Mouse (Mus musculus) liver, embryonic 13.5 days (tissue): Measurements from ENCODE around the gene Hpca. TPM values are rescaled to one million over a fixed set of nuclear protein-coding genes. Genes with fewer than 3 reads are reported as not detected.

Source experiments
- ATAC-seq: fragments of 200-750 bp; cut with Nextera tagmentation; 2 replicates; pipeline ENCODE4 v1.8.0; 2017; ENCODE audit warnings: low read depth, mild to moderate bottlenecking, moderate number of reproducible peaks, moderate library complexity
- DNase-seq: peaks from one replicate; pipeline ENCODE4 v3.0.0; 2022
- H3K27ac ChIP-seq: fragments of 300-500 bp; sonication (generic); 2 replicates; pipeline ENCODE4 v1.5.1; 2015; ENCODE audit warnings: moderate library complexity, mild to moderate bottlenecking, inconsistent platforms
- H3K27me3 ChIP-seq: fragments of 300-500 bp; sonication (generic); 2 replicates; pipeline ENCODE4 v1.6.1; 2015; ENCODE audit warnings: mild to moderate bottlenecking, inconsistent platforms
- H3K36me3 ChIP-seq: fragments of 300-500 bp; sonication (generic); 2 replicates; pipeline ENCODE4 v1.6.1; 2015; ENCODE audit warnings: mild to moderate bottlenecking, inconsistent platforms
- H3K4me1 ChIP-seq: fragments of 300-500 bp; sonication (generic); replicated peaks from 2 replicates; pipeline ENCODE4 v1.6.1; 2015; ENCODE audit warnings: inconsistent platforms
- H3K4me2 ChIP-seq: fragments of 300-500 bp; sonication (generic); 2 replicates; pipeline ENCODE4 v1.6.1; 2015; ENCODE audit warnings: inconsistent platforms, mild to moderate bottlenecking, moderate library complexity
- H3K4me3 ChIP-seq: fragments of 300-500 bp; sonication (generic); replicated peaks from 2 replicates; pipeline ENCODE4 v1.5.1; 2015; ENCODE audit warnings: mild to moderate bottlenecking, inconsistent platforms
- H3K9ac ChIP-seq: fragments of 300-500 bp; sonication (generic); 2 replicates; pipeline ENCODE4 v1.6.1; 2015; ENCODE audit warnings: mild to moderate bottlenecking, inconsistent platforms
- H3K9me3 ChIP-seq: fragments of 300-500 bp; sonication (generic); replicated peaks from 2 replicates; pipeline ENCODE4 v1.6.1; 2016; ENCODE audit warnings: inconsistent platforms
- WGBS: fragments of 180-500 bp; shearing (Covaris S2); methylation state at CpG from one replicate; pipeline ENCODE4 v1.1.7; 2015; ENCODE audit not compliant: insufficient replicate concordance; 5-methylcytosine and 5-hydroxymethylcytosine counted together
- polyA plus RNA-seq: library from polyadenylated mRNA; unstranded; fragments of >200 nt; fragmentation: Nextera tagmentation; extraction: Ambion mirVana; gene quantifications from 2 replicates; pipeline ENCODE4 v1.2.1, GENCODE M21; 2015

The Hpca gene
- polyA plus RNA-seq, 1 experiment from 2014 or later, result 0.92 TPM

DNA sequence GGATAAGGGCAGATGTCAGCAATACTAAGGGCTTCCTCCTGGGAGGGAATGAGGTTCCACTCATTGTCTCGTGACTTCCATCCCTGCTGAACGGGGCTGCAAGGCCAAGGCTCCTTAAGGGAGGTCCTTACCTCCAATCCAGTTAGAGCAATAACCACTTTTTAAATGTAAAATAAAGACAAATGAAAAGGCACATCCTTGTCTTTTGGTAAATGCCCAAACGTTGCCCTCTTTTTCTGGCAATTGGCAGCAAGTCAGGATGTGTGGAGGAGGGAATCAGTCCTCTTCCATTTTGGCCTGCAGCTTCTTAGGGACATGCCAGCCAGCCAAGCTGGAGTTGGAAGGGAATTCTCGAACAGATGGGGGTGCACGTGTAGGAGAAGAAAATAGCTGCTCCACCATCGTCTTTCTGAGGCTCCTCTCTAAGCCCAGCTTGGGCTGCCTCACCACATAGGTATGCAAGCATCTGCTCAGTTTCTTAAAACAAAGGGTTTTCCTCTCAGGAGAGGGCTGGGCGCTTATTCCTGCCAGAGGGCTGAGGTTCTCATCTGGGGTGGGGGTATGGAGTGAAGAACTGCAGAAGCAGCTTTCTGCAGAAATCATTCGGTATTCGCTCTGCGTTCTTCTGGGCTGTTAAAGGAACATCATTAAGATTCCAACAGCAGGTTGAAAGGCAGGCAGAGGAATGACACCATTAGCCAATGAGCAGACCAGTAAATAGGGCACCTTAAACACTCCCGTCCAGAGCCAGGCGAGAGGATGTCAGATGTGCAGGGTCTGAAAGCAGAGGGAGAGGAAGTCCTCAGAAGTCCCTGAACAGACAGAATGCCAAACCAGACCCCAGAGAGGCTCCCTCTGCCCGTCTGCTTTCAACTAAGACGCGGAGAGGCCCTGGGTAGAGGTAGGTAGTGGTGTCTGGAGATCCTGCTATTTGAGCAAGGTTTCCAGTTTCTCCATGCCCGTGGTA lies 22.8 kb upstream of the Hpca start:
- Histone ChIP-seq H3K9ac (no peak overlapping the region), H3K9me3 (no peaks in the 10 kb centered on the region), H3K36me3 (peaks cover 11% of the 10 kb centered on the region), H3K4me3 (no peak overlapping the region), H3K4me1 (peaks cover 49% of the 10 kb centered on the region), H3K27me3 (no peaks in the 10 kb centered on the region), H3K4me2 (no peak overlapping the region), H3K27ac (no peak overlapping the region; the same call in none of the 2 replicates)
- ATAC-seq (no peak), DNase-seq (no peak)
- WGBS, result 69% methylated on average over 16 of the region's 16 CpGs

DNA sequence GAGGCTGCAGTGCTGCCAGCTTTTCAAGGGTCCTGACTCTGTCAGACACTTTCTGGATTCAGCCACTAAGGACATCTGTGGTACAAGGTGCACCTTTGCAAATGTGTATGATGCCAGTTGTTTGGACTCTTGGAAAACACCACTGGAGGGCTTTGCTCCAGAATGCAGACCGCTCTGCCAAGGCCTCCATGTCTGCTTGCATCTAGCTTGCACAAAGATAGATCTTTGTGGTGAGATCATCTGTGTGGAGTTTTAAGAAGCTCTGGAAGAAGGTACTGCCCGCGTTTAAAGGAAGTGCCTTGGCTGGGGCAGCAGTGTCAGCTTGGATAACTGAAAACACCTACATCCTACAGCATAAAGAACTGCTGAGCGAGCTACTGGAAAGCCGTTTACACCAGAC lies 21.7 kb upstream of the Hpca start:
- no peak for ATAC-seq
- DNase-seq, result no peak
- Histone ChIP-seq H3K4me2 (no peak overlapping the region), H3K27ac (no peak overlapping the region), H3K4me3 (no peak overlapping the region), H3K9ac (no peak overlapping the region), H3K27me3 (peaks cover 7% of the 10 kb centered on the region), H3K4me1 (peaks cover 60% of the 10 kb centered on the region), H3K9me3 (no peaks in the 10 kb centered on the region), H3K36me3 (0 out of 2 replicates have a peak, but pooled peaks cover 3% of the 10 kb centered on the region)
- 56% methylated on average over 5 of the region's 5 CpGs for whole genome bisulfite sequencing

DNA sequence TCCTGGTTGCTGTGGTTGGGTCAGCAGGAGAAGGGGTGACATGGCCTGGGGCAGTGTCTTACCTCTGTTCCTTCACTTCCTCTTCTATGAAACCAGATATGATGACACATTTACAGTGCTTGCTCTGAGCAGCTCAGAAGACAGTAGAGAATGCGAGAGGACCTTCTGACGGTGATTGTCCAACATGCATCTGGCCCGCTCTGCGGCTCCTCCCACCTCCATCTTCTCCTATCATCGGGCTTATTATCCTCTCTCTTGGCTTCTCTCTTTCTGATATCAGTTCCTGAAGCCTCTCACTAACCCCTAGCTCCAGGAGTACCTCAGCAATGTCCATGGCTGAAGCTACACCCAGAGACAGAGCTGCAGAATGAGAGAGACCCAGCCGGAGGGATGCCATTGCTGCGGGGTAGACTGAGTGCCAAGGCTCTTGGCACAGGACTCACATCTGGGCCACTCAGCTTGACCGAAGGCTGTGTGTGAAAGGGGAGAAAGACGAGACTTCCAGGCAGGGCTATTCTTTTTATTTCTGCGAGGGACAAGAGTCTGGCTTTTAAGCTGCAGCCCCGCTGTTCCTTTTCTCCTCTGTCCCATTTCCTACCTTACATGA lies 20.7 kb upstream of the Hpca start:
- no peak for ATAC-seq
- no peak for DNase-seq
- peaks cover 67% of the 10 kb centered on the region for H3K4me1 ChIP-seq
- WGBS, result 75% methylated on average over 11 of the region's 11 CpGs
- no peaks in the 10 kb centered on the region for H3K9me3 ChIP-seq
- H3K27ac ChIP-seq, result peak overlapping the region; percentile 86; the same call in 1 of the 2 replicates
- peaks cover 17% of the 10 kb centered on the region for H3K27me3 ChIP-seq
- H3K4me2 ChIP-seq, result no peak overlapping the region
- H3K9ac ChIP-seq, result no peak overlapping the region
- H3K4me3 ChIP-seq, result no peak overlapping the region
- H3K36me3 ChIP-seq, result 0 out of 2 replicates have a peak, but pooled peaks cover 3% of the 10 kb centered on the region

DNA sequence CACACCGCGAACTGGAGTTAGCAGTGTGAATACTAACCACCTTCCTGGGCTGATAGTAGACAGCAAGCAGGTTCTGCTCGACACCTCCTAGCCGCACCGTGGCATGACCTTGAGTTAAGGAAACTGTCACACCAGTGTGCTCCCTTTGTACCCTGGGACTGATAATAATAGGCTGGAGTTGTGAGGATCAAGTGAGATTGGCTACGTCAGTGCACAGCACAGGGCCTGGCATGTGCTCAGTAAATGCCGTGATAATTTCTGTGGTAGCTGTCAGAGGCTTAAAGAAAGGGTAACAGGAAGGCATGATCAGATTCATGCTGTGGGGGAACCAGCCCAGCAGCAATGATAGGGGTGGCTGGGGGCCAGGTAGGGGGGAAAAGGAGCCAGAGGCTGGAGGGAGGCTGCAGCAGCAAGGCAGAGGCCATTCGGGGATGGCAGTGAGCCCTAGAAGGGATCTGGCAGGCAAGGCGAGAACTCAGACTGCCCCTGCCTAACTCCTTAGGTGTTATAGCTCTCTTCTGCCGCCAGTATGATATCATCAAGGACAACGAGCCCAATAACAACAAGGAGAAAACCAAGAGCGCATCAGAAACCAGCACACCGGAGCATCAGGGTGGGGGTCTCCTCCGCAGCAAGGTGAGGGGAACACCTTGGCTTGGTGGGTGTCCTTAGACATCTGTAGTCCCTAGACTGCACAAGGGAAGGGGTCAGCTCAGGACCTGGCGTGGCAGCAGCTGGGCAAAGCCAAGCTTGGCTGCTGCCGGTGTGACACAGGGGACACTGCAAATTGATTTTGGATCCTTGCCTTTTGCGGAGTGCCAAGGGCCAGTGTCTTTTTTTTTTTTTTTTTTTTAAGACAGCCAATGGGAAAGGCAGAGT lies 20.0 kb upstream of the Hpca start:
- Histone ChIP-seq H3K36me3 (0 out of 2 replicates have a peak, but pooled peaks cover 3% of the 10 kb centered on the region), H3K27ac (peak overlapping the region; percentile 86), H3K4me1 (peaks cover 73% of the 10 kb centered on the region), H3K9me3 (no peaks in the 10 kb centered on the region), H3K9ac (peak overlapping the region; percentile 36; the same call in 1 of the 2 replicates), H3K27me3 (peaks cover 24% of the 10 kb centered on the region), H3K4me3 (no peak overlapping the region), H3K4me2 (peak overlapping the region; percentile 60)
- WGBS, result 52% methylated on average over 17 of the region's 17 CpGs
- peak; percentile 38 for ATAC-seq
- no peak for DNase-seq

DNA sequence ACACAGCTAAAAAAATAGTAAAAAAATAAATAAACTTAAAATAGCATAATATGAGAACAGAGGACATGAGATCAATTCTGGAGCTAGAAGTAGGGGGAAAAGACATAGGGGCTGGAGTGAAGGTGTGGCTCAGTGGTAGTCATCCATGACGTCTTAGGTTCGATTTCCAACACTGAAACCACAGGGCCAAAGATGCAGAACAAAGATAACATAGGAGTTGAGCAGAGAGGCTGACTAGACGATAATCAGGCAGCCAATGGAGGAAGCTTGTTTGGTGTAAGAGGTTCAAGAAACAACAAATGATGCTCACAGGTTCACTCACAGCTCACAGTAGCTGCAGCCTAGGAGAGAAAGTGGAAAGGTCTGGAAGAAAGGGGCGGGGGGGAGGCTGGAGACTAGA lies 19.0 kb upstream of the Hpca start:
- DNase-seq (no peak), ATAC-seq (peak; percentile 38)
- H3K36me3 ChIP-seq, result 0 out of 2 replicates have a peak, but pooled peaks cover 3% of the 10 kb centered on the region
- 30% methylated on average over 4 of the region's 4 CpGs for WGBS
- 0 out of 2 replicates have a peak overlapping the region, but pooled peaks have one; percentile 36 for H3K9ac ChIP-seq
- H3K4me2 ChIP-seq, result peak overlapping the region; percentile 60
- peaks cover 75% of the 10 kb centered on the region for H3K4me1 ChIP-seq
- peak overlapping the region; percentile 86 for H3K27ac ChIP-seq
- H3K27me3 ChIP-seq, result peaks cover 34% of the 10 kb centered on the region
- no peaks in the 10 kb centered on the region for H3K9me3 ChIP-seq
- no peak overlapping the region for H3K4me3 ChIP-seq

DNA sequence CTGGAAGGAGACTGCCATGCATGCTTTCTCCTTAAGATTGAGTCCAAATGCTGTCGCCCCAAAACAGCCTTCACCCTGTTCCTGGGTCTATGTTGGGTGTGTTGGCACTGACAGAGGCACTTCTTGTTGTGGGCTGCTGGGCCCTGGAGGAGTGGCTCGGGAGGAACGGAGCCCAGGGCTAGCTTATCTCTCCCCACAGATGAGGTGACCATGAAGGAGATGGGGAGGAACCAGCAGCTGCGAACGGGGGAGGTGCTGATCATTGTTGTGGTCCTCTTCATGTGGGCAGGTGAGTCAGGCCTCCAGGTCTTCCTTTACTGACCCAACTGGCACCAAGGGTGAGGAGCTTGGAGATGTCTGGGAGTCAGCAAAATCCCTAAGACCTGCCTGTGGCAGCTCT lies 17.8 kb upstream of the Hpca start:
- Histone ChIP-seq H3K27ac (peak overlapping the region; percentile 86), H3K4me2 (peak overlapping the region; percentile 60), H3K9me3 (no peaks in the 10 kb centered on the region), H3K36me3 (0 out of 2 replicates have a peak, but pooled peaks cover 2% of the 10 kb centered on the region), H3K27me3 (peaks cover 46% of the 10 kb centered on the region), H3K4me1 (peaks cover 79% of the 10 kb centered on the region), H3K4me3 (peak overlapping the region; percentile 22), H3K9ac (peak overlapping the region; percentile 66)
- DNase-seq (peak; percentile 76), ATAC-seq (peak; percentile 94)
- WGBS, result 19% methylated on average over 5 of the region's 5 CpGs

DNA sequence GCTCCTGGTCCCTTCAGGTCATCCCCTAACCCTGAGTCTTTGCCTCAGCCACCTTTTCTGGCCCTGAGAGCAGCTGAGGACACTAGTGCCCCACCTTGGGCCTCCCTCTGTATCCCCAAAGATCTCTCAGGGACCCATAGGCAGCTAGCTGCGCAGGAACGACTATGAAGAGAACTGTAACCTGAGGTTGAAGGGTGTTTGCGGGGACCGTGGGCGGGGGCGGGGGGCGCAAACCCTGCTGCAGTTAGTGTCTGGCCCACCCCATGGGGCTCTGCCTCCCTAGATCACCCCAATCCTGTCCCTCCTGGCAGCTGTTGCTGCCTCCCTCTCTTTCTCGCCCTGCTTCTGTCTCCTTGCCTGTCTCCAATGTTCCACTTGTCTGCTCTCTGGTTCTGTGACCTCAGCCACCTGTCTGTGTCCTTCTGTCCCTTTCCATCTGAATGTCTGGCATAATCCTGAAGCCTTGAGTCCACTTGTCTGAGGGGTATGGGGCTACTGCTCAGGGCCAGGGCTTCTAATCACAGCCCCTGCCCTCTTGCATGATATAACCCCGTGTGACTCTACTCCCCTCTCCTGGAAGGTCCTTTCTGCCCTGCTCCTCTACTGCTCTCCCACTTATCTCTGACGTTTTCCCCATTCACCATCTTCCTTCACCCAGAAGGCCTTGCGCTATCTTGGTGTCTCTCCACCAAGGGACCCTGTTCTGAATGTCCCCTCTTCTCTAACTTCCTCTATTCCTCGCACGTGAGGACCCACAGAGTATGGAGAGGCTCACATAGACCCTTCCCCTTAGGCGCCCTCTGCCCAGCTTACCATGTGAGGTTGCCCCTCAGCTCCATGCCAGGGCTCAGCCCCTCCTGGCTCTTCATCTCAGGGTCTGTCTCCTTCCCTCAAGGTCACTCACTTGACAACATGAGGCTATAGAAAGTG lies 15.8 kb upstream of the Hpca start:
- Histone ChIP-seq H3K36me3 (no peaks in the 10 kb centered on the region), H3K4me2 (peak overlapping the region; percentile 74), H3K27ac (no peak overlapping the region), H3K9ac (peak overlapping the region; percentile 34; the same call in 1 of the 2 replicates), H3K4me1 (peaks cover 71% of the 10 kb centered on the region), H3K27me3 (peaks cover 62% of the 10 kb centered on the region), H3K4me3 (peak overlapping the region; percentile 57), H3K9me3 (no peaks in the 10 kb centered on the region)
- DNase-seq (no peak), ATAC-seq (no peak)
- 37% methylated on average over 14 of the region's 14 CpGs for WGBS

DNA sequence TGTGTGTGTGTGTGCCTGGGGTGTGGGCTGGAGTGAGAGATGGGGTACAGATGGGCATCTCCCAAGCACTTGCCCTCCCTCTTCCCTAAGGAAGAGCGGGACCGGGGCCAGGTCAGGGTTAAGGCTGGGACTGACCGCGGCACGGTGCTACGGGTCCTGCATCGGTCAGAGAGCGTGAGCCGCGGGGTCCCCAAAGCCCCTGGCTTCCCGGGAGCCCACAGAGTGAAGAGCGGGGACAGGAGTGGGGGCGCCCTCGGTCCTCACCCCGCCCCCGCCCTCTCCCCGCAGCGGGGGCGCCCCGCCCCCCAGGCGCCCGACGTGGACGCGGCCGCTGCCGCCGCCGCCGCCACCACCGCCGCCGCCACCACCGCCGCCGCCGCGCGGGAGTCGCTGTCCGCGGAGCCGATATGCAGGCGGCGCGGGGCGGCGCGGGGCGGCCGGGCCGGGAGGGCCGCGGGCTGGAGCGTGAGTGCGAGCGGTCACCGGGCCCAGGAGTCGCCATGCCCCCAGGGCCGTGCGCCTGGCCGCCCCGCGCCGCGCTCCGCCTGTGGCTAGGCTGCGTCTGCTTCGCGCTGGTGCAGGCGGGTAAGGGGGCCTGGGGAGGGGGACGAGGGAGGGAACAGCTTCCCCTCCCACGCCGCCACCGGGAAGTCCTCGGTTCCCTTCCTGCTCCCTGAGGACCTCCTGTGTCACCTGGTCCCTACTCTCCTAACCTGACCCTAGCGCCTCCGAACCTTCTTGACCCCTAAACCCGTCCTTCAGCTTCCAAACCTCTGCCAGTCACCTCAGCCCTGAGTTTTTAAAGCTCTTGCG lies 14.9 kb upstream of the Hpca start, which contains the start of gene Fndc5:
TSS of gene Fndc5 (plus strand) at position 421 of the 813 bp plus-strand sequence.
- H3K36me3 ChIP-seq, result no peaks in the 10 kb centered on the region
- peaks cover 62% of the 10 kb centered on the region for H3K4me1 ChIP-seq
- 6% methylated on average over 26 of the region's 80 CpGs for WGBS
- H3K27ac ChIP-seq, result no peak within 1 kb of the TSS
- peak within 1 kb of the TSS; percentile 74 for H3K4me2 ChIP-seq
- peak within 1 kb of the TSS; percentile 51 for H3K9ac ChIP-seq
- H3K4me3 ChIP-seq, result peak within 1 kb of the TSS; percentile 57
- H3K9me3 ChIP-seq, result no peaks in the 10 kb centered on the region
- DNase-seq (no peak), ATAC-seq (no peak)
- peaks cover 71% of the 10 kb centered on the region for H3K27me3 ChIP-seq

DNA sequence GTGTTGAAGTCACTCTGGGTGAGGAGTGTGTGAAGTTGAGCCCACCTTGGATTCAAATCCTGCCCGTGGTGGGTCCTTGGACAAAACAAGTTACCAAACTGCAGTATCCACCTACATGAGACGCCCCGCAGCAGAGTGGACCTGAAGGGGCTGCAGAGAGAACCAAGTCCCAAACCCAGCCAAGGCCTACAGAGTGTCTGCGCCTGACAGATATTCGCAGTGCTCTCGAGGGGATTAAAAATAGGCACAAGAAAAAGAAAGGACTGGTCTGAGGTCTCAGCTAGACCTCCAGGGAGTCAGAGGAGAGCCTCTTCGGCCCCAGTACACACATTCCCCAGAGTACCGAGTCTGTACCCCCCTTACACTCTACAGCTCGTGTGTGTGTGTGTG lies 14.3 kb upstream of the Hpca start:
- Histone ChIP-seq H3K36me3 (no peaks in the 10 kb centered on the region), H3K9ac (peak overlapping the region; percentile 51; the same call in 1 of the 2 replicates), H3K9me3 (no peaks in the 10 kb centered on the region), H3K27me3 (peaks cover 77% of the 10 kb centered on the region), H3K27ac (no peak overlapping the region), H3K4me3 (peak overlapping the region; percentile 57), H3K4me1 (peaks cover 57% of the 10 kb centered on the region), H3K4me2 (peak overlapping the region; percentile 74)
- 26% methylated on average over 9 of the region's 9 CpGs for WGBS
- DNase-seq, result no peak
- no peak for ATAC-seq
